Mouse (Mus musculus): ENCODE measurements around the gene Mapkap1.

The Mapkap1 gene

DNA sequence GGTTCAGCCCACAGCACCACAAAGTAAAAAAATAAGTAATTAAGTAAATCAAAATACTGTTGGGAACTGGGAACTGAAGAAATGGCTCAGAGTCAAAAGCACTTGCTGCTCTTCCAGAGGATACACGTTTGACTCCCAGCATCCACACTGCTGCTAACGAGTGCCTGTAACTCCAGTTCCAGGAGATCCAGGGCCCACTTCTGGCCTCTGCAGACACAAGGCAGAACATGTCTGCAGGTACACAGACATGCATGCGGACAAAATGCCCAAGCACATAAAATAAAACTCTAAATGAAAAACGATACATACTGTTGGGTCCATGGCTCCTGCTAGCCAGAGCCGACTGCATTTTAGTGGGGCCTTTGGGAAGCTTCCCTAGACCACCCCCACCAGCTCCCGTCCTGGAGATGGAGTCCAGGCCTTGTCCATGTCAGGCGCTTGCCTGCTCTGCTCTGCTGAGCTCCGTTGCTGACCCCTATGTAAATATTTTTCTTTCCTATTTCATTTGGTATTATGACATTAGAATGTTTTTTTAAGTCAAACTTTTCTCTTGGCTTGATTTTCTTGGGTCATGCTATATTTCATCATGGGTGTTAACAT lies 185.9 kb downstream of the Mapkap1 start:
- no peak for DNase-seq

DNA sequence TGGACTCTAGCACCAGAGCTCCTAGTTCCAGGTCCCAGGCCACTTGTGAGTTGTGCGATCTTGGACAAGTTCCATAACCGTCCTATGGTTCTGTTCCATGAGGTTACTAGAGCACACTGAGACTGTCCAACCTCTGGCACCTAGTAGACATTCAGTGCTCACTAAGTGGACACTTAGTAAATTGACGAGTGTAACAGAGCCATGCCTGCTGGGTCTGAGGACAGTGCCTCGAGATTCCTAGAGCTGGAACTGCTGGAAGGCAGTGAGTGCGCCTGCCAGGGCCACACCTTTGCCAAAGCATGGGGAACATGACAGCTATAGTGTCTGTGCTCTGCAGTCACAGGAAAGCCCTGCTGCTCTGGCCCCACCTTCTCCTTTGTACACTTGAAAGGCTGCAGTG lies 187.4 kb downstream of the Mapkap1 start:
- DNase-seq = no peak

GRCm38 (mm10) chr2:34599606-34600255 lies 193.2 kb downstream of the Mapkap1 start:
- no peak for DNase-seq

DNA sequence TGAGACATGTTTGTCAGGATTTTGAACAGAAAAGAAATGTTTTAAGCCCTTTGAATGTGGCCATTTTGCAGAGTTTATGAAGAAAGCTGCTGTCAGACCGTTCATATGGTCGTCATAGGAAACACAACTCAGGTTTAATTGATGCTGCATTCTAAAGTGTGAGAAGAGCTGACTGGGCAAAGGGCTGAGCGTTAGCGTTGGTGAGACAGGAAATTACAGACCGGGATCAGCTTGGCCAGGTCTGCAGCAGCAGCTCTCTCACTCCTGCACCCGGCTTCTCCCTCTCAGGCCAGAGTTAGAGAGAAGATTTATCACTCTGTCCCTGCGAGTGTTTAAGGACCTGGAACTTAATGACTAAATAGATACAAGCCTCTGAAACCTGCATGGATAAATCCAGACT lies 194.2 kb downstream of the Mapkap1 start:
- DNase-seq = no peak

DNA sequence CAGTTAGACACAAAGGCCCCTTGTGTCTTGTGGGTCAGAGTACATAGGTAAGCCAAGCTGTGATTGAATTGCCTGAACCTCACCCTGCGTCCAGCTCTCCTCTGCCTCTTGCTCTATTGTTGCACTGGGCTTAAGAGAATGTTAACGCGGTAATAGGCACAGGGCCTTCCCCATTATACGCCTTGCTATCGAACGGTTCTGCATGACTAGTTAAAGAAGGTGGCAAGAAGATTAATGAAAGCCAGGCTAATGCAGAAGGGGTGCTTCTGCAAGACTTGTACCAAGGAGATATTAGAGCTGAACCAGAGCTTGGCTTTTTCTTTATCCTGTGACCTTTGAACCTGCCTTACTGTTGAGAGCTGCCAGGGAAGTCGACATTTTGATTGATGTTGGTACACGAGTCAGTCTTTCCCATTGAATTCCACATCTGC lies 195.6 kb downstream of the Mapkap1 start:
- no peak for DNase-seq

- DNase-seq = no peak
Observed at GRCm38 (mm10) chr2:34602896-34603295, 196.3 kb downstream of the Mapkap1 start.

GRCm38 (mm10) chr2:34603653-34604214 lies 197.2 kb downstream of the Mapkap1 start:
- no peak for DNase-seq

DNA sequence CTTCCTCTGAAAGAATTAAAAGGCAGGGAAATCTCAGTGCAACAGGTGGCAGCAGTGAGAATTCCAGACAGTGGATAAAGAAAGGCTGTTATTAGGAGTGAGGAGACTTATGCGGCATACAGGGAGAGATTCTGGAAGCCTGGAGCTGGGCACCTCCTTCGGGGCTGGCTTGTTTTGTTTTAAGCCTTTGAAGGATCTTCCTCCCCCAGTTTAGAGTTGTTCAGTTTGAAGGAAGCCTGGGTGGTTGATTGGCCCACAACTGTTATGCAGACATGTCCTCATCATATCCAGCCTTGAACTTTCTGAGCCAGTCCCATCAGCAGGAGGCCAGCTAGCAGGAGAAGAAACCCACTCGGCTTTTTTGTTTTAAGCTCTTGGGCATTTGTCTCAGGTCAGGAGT lies 198.5 kb downstream of the Mapkap1 start:
- DNase-seq = no peak

GRCm38 (mm10) chr2:34608917-34609316 lies 202.3 kb downstream of the Mapkap1 start:
- DNase-seq = no peak

DNA sequence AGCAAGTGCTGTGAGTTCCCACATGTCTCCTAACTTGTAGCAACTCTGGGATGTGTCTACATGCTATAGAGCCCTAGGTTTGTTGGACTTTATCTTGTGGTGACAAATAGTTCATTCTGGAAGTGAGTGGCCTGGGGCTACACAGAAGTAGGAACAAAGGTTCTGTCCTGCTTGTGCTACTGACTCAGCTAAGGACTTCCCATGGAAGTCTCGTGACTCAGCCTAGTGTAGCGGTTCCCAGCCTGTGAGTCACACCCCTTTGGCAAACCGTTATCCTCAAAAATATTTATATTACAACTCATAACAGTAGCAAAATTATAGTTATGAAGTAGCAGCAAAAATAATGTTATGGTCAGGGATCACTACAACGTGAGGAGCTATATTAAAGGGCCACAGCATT lies 202.9 kb downstream of the Mapkap1 start:
- no peak for DNase-seq

GRCm38 (mm10) chr2:34620778-34621415 lies 214.3 kb downstream of the Mapkap1 start:
- DNase-seq = no peak

DNA sequence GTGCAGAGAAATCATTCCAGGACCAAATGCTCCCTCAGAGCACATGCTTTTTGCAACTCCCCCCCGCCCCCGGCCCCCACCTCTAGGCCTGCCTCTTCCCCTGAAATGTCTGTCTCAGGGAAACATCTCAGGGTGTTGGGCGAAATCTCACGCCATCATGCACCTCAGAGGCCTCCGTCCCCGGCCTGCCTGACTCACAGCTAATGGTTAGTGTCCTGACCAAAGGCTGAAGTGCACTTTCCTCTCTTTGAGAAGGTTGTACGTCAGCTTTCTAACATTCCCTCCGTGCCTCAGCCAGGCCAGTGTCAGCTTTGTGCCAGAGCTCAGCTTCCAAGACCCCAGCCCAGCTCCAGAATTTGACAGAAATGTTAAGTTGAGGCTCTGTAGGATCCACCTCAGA lies 214.9 kb downstream of the Mapkap1 start:
- no peak for DNase-seq

GRCm38 (mm10) chr2:34622518-34622917 lies 215.9 kb downstream of the Mapkap1 start:
- DNase-seq = no peak

- no peak for DNase-seq
Observed at GRCm38 (mm10) chr2:34623181-34623580, 216.6 kb downstream of the Mapkap1 start.

DNA sequence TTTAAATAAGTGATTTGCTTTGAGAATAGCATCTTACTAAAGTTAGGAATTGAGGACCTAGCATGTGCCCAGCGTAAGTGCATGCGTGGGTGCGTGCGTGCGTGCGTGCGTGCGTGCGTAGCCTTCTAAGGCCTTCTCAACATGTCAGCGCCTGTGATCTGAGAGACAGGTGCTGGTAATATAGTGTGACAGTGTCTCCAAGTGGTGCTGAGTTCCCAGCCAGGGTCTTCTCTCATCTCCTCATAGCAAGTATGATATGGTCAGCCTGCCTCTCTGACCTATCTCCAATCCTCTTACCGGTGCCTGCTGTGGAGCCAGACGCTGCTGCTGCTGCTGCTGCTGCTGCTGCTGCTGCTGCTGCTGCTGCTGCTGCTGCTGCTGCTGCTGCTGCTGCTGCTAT lies 217.5 kb downstream of the Mapkap1 start:
- no peak for DNase-seq

DNA sequence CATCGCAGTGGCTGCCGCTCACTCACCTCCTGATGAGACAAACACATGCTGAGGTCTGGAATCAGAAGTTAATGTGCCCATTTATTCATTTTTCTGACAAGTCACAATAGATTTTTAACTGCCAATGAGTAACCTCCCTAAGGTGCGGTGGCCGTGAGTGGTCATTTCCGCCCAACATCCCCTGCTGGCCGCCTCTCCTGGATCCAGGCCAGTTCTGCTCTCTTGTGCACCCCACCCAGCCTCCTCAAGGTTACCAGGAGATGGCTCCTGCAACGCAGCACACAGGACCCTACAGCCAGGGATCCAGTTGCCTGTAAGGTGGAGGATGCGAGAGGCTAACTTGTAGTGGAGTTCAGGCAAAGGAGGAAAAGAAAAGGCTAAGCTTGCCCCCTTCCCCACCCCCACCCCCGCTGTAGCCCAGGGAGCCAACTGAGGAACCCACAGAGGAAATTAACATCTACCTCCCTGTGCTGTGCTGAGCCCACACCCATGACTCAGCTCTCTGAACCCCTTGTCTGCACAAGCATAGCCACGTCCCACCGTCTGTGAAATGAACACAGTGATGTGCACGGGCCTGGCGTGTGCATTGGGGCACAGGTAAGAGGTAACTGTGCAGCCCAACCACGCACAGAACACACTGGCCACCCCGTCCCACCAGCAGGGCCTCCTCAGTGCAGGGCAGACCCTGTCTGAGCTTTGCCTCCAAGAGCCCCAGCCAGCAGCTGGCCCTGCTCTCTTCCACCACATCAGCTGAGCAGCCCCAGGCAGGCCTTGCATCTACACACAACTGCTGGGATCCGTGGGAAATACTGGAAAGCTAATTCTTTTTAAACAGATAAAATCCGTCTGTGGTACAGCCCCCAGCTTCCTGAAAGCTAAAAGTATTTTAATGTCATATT lies 221.0 kb downstream of the Mapkap1 start:
- no peak for DNase-seq

- DNase-seq = no peak
Observed at GRCm38 (mm10) chr2:34628903-34629540, 222.5 kb downstream of the Mapkap1 start.

GRCm38 (mm10) chr2:34629758-34630157 lies 223.2 kb downstream of the Mapkap1 start:
- no peak for DNase-seq

DNA sequence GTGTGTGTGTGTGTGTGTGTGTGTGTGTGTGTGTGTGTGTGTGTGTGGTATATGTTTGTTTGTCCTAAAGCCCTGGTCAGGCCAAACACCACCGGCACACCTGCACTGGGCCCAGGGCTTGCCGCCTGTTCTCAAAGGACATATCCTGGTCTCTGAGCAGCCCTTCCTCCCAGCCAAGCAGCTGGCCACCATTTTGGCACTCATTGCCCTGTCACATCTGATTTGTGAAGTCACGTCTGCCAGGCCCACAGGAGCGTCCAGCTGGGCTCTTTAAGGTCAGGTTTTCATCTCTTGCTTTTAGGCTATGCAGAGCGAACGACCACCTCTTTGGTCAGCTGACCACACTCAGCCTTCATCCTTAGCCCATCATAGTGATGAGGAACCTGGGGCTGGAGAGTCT lies 223.9 kb downstream of the Mapkap1 start:
- DNase-seq = no peak

GRCm38 (mm10) chr2:34632051-34632450 lies 225.5 kb downstream of the Mapkap1 start:
- no peak for DNase-seq

DNA sequence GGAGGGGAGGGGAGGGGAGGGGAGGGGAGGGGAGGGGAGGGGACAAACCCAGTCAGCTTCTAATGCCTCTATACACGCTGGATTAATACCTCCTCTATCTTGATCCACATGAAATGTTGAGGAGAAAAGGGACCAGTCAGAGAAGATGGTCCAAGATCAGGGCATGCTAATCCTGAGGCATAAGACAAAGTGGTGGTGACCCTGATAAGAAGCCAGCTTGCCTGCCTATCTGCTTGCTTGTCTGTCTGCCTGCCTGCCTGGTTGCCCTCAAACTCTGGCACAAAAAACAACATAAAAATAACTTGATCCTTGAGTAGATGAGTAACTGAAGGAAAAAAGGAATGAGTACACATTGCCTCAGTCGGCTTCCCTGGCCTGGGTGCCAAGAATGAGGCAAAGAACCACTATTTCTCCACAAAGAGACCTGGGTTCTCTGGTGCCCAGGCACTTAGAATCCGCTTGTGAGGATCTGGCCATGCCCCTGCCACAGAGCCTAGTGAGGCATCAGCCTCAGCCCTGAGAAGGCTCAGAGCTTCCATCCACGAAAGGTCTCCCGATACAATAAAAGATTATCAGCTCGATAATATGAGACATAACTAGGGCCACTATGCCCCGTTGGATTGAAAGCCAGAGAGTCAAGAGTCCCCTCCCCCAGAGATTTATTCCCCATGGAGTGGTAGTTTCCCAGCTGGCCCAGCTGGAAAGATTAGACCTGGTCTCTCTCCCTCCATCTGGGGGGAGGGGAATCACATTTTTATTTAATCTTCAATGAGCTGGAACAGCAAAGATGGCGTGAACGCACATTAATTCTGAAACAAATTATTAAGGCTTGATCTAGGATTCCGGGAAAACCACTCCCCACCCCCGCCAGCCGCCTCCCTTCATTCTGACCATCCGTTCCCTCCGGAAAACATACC lies 228.9 kb downstream of the Mapkap1 start:
- no peak for DNase-seq

All from thymus, postnatal 14 days (tissue).